Mouse (Mus musculus) lung, postnatal 10 days (tissue): ENCODE measurements around the gene Sphk1.

Experiments used
- DNase-seq: peaks from one replicate; pipeline ENCODE4 v3.0.0; 2021

The Sphk1 gene

DNA sequence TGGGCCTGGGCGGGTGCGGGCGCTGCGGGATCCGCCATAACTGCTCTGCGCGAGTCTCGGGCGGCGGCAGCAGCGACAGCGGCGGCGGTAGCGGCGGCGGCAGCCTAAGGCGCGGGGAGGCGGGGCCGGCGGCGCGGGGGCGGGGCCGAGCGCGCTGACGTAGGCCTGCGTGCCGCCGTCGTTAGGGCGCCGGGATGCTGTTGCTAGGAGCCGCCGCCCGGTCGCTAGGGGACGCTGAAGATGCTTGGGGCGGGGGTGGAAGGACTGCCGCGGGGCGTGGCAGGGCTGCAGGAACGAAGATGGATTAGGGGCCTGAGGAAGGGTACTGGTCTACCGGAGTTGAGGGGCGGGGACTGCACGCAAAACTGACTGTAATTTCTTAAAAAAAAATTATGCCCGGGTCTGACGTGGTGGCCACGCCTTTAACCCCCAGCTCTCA is 50.7 kb downstream of the Sphk1 start, which contains the start of gene Ube2o:
TSS of gene Ube2o (minus strand) at position 72 of the 439 bp plus-strand sequence.
- peak; percentile 91 for DNase-seq

DNA sequence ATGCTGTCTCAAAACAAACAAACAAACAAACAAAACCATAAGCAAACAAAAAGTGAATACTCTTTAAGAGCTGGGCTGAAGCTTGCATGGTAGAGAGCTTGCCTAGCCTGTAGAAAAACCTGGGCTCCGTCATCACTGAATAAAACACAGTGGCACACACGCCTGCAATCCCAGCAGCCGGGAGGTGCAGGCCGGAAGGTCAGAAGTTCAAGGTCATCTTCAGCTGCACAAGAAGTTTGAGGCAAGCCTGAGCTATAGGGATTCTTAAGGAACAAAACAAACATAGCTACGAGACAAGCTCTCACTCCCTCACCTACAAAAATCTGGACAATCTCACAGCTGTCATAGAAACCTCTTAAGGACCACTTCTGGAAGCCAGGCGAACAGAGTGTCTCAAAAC is 55.0 kb downstream of the Sphk1 start:
- DNase-seq, result no peak
